Comparison of ENCODE assay signal across 10 mouse cellular contexts in genomic region chr12:84011251-84012040, GRCm38 (mm10). TPM values are rescaled to one million over a fixed set of nuclear protein-coding genes. Genes with fewer than 3 reads are reported as not detected.
DNase-seq lines count a peak whose midpoint lies in the region; ATAC-seq and TF ChIP-seq lines count a peak whose summit lies in the region.
"Had no signal": no experiment of that assay in that cellular context is flagged by ENCODE, and none has a peak within 500 bp of the region (broad histone marks: within the 10 kb centered on the region; RNA-seq: fewer than 3 reads in every experiment).

No protein-coding gene starts in this region.

- peaks cover 10% of the 10 kb centered on the region for H3K4me1 ChIP-seq in hindbrain, postnatal 0 days (ENCODE audit: insufficient read depth, low read length)

- no peaks in the 10 kb centered on the region for H3K36me3 ChIP-seq in hindbrain, postnatal 0 days (ENCODE audit: insufficient read depth, low read length)

- H3K4me2 ChIP-seq in hindbrain, postnatal 0 days (ENCODE audit: low read depth, low read length) = peak overlapping the region; percentile 56

- H3K27me3 ChIP-seq in hindbrain, postnatal 0 days (ENCODE audit: insufficient read depth, low read length) = no peaks in the 10 kb centered on the region

- H3K4me3 ChIP-seq in hindbrain, postnatal 0 days (ENCODE audit: low read length) = peak overlapping the region; percentile 45

- ATAC-seq in hindbrain, postnatal 0 days = peak; percentile 85

- peak overlapping the region; percentile 82 for H3K27ac ChIP-seq in hindbrain, postnatal 0 days

- H3K9me3 ChIP-seq in hindbrain, postnatal 0 days (ENCODE audit: low read length) = no peaks in the 10 kb centered on the region

- DNase-seq in NIH3T3 (ENCODE audit: low read depth) = peak; percentile 85
- DNase-seq in cerebellum, adult 9-11 months = peak; percentile 81
- DNase-seq in frontal cortex, postnatal 14 days (ENCODE audit: low spot score in 2 of 2) = peak; percentile 56 to 66
- peak; percentile 96 for DNase-seq in hindbrain, postnatal 0 days (ENCODE audit: low spot score)
- DNase-seq in left cerebral cortex, adult 8-10 months (ENCODE audit: low spot score in 2 of 2) = peak; percentile 43 to 74
- peak; percentile 80 for DNase-seq in lung, postnatal 25 days (ENCODE audit: low spot score)
- DNase-seq in right cerebral cortex, postnatal 10 days (ENCODE audit: low spot score in 2 of 2) = peak; percentile 89 to 91
- no peak for DNase-seq in spleen, postnatal 36 days (ENCODE audit: low spot score in 2 of 2)

- WGBS in hindbrain, postnatal 0 days = 14% methylated on average over 12 of the region's 12 CpGs

- TF ChIP-seq CTCF in hindbrain, postnatal 0 days (IDR thresholded peaks at IDR 0.05; ENCODE audit: low read depth) = no peak; the same call in 1 of the 2 replicates

- H3K9ac ChIP-seq in hindbrain, postnatal 0 days (replicated peaks; ENCODE audit: low read length) = 0 out of 2 replicates have a peak overlapping the region, but pooled peaks have one; percentile 38

RNA-seq across cellular contexts. Expression of gene Acot1, which starts 2.2 kb away (rescaled TPM):
- total RNA-seq in hindbrain, postnatal 0 days (2014; rRNA removed) = 177 and 178 TPM in 2 replicates
- 160 and 172 TPM in 2 replicates for polyA plus RNA-seq in hindbrain, postnatal 0 days (2015; fragmentation: Nextera tagmentation; extraction: Ambion mirVana)
- 10 to 100 TPM; 13.7 to 20.6 (median 17.5) TPM for total RNA-seq in left cerebral cortex, adult 8-10 months (2022)

RNA-seq across cellular contexts. Expression of gene Acot2, which starts 23.8 kb away (rescaled TPM):
- total RNA-seq in hindbrain, postnatal 0 days (2014; rRNA removed) = 18.6 and 29.1 TPM in 2 replicates
- polyA plus RNA-seq in hindbrain, postnatal 0 days (2015; fragmentation: Nextera tagmentation; extraction: Ambion mirVana) = 31.2 and 33.9 TPM in 2 replicates
- total RNA-seq in left cerebral cortex, adult 8-10 months (2022) = 1 to 10 TPM; 8.1 to 9.4 (median 8.8) TPM

RNA-seq across cellular contexts. Expression of gene Acot4, which starts 26.7 kb away (rescaled TPM):
- total RNA-seq in hindbrain, postnatal 0 days (2014; rRNA removed) = 0.14 and 1.8 TPM in 2 replicates
- 0.68 and 1.2 TPM in 2 replicates for polyA plus RNA-seq in hindbrain, postnatal 0 days (2015; fragmentation: Nextera tagmentation; extraction: Ambion mirVana)
- 1 to 10 TPM; 2.1 to 2.9 (median 2.3) TPM for total RNA-seq in left cerebral cortex, adult 8-10 months (2022)

RNA-seq across cellular contexts. Expression of gene Heatr4, which starts 26.8 kb away (rescaled TPM):
- total RNA-seq in hindbrain, postnatal 0 days (2014; rRNA removed) = 0.11 and 0.16 TPM in 2 replicates
- polyA plus RNA-seq in hindbrain, postnatal 0 days (2015; fragmentation: Nextera tagmentation; extraction: Ambion mirVana) = not detected in 2 replicates
- total RNA-seq in left cerebral cortex, adult 8-10 months (2022) = not detected
- total RNA-seq: ES-E14 had no signal
- polyA plus RNA-seq: large intestine, adult 2 months had no signal

RNA-seq across cellular contexts. Expression of gene Gm49366, which starts 27.3 kb away (rescaled TPM):
- total RNA-seq in hindbrain, postnatal 0 days (2014; rRNA removed) = not detected in 2 replicates
- polyA plus RNA-seq in hindbrain, postnatal 0 days (2015; fragmentation: Nextera tagmentation; extraction: Ambion mirVana) = not detected in 2 replicates
- 1 to 10 TPM in 1 of 4 experiments, not detected in 3; 1.3 TPM for total RNA-seq in left cerebral cortex, adult 8-10 months (2022)
- total RNA-seq: ES-E14 had no signal
- polyA plus RNA-seq: large intestine, adult 2 months had no signal

Comparison
In these comparisons a context has a peak if more than half of its experiments do, and no peak if none do; other contexts are left out.
1. DNase-seq: peak in NIH3T3 (single experiment), cerebellum, adult 9-11 months (single experiment), frontal cortex, postnatal 14 days (2 of 2), hindbrain, postnatal 0 days (single experiment), left cerebral cortex, adult 8-10 months (2 of 2), lung, postnatal 25 days (single experiment) and right cerebral cortex, postnatal 10 days (2 of 2); none in spleen, postnatal 36 days (0 of 2).